Mouse (Mus musculus) E14TG2a.4 (cell line): ENCODE measurements around the gene Bmper.

Source experiments
- H3K27me3 ChIP-seq: 2 replicates; pipeline ENCODE4 v1.6.1; 2014; ENCODE audit warnings: low read length, control low read depth; ENCODE audit not compliant: insufficient read depth
- H3K36me3 ChIP-seq: 2 replicates; pipeline ENCODE4 v1.6.1; 2014; ENCODE audit warnings: low read length, control low read depth; ENCODE audit not compliant: insufficient read depth
- H3K4me1 ChIP-seq: replicated peaks from 2 replicates; pipeline ENCODE4 v1.6.1; 2014; ENCODE audit warnings: low read depth, low read length, control low read depth
- H3K4me3 ChIP-seq: replicated peaks from 2 replicates; pipeline ENCODE4 v1.5.1; 2014; ENCODE audit warnings: mild to moderate bottlenecking, low read length
- H3K9me3 ChIP-seq: 2 replicates; pipeline ENCODE4 v1.6.1; 2014; ENCODE audit warnings: low read length, control low read depth
- CTCF ChIP-seq: conservative IDR thresholded peaks from 2 replicates; pipeline ENCODE4 v1.5.1; 2014; ENCODE audit warnings: low read length
- NANOG ChIP-seq: IDR thresholded peaks from 2 replicates; pipeline ENCODE4 v1.6.1; 2014; ENCODE audit warnings: borderline replicate concordance, low read length, mixed read lengths
- POU5F1 ChIP-seq: IDR thresholded peaks from 2 replicates; pipeline ENCODE4 v1.6.1; 2014; ENCODE audit warnings: low read length, borderline replicate concordance

Gene Bmper

DNA sequence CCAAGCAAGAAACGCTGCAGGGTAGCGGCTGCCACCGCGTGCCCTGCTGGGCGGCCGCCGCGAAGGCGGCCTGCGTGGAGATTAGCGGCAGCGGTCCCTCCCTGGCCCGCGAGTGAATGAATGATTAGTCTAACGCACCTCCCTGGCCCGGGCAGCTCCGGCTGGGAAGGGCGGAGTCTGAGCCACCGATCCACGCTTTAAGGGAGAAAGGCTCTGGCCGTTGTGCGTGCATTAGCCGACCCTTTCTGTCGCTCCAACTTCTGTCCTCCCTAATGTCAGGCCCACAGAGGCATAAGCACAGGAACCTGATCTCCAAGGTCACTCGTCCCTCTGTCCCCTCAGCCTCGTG is 410 bp upstream of the Bmper start:
- no peaks in the 10 kb centered on the region for H3K9me3 ChIP-seq
- TF ChIP-seq NANOG (no peak), POU5F1 (no peak), CTCF (no peak)
- H3K4me3 ChIP-seq: peak overlapping the region; percentile 85
- no peaks in the 10 kb centered on the region for H3K36me3 ChIP-seq
- peaks cover 78% of the 10 kb centered on the region for H3K27me3 ChIP-seq
- H3K4me1 ChIP-seq: peaks cover 5% of the 10 kb centered on the region; the same call in 1 of the 2 replicates

DNA sequence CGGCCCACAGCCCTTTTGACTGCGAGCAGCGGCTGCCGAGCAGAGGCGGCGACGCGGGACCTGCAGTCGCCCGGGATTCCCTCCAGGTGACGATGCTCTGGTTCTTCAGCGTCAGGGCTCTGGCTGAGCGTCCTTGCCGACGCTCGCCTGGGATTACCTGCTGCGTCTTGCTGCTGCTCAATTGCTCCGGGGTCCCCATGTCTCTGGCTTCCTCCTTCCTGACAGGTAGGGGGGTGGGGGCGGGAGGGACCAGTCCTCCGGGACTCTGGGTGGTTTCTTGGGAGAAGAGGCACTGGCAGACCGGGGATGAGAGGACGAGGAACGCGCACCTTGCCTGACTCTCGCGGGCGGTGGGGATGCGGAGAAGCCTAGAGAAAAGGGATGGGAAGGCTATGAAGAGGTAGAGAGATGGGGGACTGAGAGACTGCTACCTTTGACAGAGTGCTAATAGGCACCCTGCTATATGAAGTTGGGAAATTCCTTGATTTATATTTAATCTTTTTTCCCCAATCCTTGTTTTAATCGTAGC is 737 bp downstream of the Bmper start:
- peak overlapping the region; percentile 85 for H3K4me3 ChIP-seq
- H3K36me3 ChIP-seq: no peaks in the 10 kb centered on the region
- TF ChIP-seq CTCF: no peak
- TF ChIP-seq POU5F1: no peak
- TF ChIP-seq NANOG: no peak
- peaks cover 5% of the 10 kb centered on the region; the same call in 1 of the 2 replicates for H3K4me1 ChIP-seq
- H3K27me3 ChIP-seq: peaks cover 82% of the 10 kb centered on the region
- H3K9me3 ChIP-seq: no peaks in the 10 kb centered on the region

DNA sequence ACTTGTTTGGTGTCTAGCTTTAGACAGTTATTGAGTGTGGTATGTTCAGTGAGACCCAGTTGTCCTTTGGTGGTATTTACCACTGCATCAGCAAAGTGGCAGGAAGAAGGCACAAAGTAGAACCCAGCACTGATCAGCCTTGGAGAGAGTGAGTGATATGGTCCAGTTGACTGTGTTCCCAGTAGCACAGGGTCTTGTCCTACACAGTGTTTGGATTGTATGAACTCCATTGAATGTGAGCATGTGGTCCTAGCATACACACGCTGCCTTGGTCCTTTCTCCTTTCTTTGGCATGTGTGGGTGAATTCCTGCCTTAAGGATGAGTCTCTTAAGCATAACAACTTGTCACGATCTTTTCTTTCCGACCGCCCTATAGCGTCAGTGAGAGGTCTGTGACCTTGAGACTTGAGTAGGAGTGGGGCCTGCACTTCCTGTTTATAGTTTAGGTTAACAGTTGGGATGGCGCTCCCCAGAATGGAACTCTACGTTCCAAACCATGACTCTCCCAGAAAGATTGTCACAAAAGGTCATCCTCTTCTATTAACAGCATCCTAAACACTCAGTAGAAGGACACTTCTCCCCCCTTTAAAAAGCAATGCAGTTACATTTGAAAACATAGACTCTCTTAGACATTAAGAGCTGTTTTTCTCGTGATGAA is 10.7 kb downstream of the Bmper start:
- H3K4me1 ChIP-seq: no peaks in the 10 kb centered on the region
- TF ChIP-seq POU5F1 (no peak), NANOG (no peak), CTCF (no peak)
- H3K27me3 ChIP-seq: peaks cover 10% of the 10 kb centered on the region; the same call in 1 of the 2 replicates
- no peaks in the 10 kb centered on the region for H3K9me3 ChIP-seq
- H3K36me3 ChIP-seq: no peaks in the 10 kb centered on the region
- H3K4me3 ChIP-seq: no peak overlapping the region

DNA sequence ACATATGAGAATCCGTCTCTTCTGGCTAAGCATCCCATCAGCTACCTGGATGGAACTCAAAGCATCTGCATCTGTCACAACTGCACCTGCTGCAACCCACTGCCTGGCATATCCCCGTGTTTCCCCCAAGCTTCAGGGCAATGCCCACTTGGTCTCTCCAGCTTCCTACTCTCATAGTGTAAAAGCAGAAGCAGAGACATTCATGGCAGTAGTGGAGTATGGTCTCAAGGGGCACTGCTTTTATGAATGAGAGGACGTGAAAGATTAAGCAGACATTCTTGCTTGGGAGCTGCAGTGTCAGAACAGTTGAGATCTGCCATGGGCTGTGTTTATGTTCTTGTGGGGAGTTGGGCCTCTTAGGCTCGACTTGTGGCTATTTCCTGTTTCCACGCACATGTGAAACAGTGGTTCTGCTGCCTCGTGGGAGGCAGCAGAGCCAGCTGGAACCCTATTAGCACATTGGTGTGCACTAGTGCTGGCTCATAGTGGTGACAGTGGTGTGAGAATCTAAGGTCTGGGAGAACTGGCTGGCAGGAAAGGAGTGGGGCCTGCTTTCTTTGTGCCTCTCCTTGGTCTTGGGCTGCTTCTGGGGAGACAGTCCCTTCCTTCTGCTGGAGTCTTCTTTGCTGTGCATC is 12.6 kb downstream of the Bmper start:
- H3K4me1 ChIP-seq: no peaks in the 10 kb centered on the region
- H3K36me3 ChIP-seq: no peaks in the 10 kb centered on the region
- TF ChIP-seq NANOG (no peak), POU5F1 (no peak), CTCF (no peak)
- peaks cover 10% of the 10 kb centered on the region; the same call in 1 of the 2 replicates for H3K27me3 ChIP-seq
- H3K4me3 ChIP-seq: no peak overlapping the region
- no peaks in the 10 kb centered on the region for H3K9me3 ChIP-seq

DNA sequence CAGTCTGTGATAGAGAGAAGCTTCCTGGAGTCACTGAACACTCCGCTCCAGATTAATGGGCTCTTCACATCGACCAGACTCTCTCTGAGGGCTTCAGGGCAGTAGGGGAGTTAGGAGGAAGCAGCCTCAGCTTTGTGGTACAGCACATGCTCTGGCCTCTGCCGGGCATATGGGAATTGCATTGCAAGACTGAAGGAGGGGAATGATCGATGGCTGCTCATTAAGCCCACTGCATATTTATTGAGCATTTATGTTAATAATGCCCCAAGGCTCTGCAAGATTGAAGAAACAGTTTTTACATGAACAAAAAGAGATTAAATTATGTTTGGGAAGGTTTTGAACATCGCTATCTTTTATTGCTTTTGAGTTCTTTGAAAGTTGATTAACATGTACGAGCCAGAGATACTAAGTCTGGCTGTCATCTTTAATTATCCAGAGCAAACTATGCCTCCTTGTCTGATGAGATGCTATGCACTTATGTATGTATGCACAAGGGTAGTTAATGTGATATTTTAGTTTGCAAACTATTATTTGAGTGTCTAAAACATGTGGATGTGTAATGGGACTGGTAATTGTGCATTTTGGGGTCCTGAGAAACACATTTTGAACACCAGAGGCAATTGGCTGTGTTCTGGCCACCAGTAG is 13.9 kb downstream of the Bmper start:
- H3K4me3 ChIP-seq: no peak overlapping the region
- no peaks in the 10 kb centered on the region for H3K4me1 ChIP-seq
- peaks cover 3% of the 10 kb centered on the region; the same call in 1 of the 2 replicates for H3K27me3 ChIP-seq
- H3K9me3 ChIP-seq: no peaks in the 10 kb centered on the region
- H3K36me3 ChIP-seq: no peaks in the 10 kb centered on the region
- TF ChIP-seq NANOG (no peak), POU5F1 (no peak), CTCF (no peak)

DNA sequence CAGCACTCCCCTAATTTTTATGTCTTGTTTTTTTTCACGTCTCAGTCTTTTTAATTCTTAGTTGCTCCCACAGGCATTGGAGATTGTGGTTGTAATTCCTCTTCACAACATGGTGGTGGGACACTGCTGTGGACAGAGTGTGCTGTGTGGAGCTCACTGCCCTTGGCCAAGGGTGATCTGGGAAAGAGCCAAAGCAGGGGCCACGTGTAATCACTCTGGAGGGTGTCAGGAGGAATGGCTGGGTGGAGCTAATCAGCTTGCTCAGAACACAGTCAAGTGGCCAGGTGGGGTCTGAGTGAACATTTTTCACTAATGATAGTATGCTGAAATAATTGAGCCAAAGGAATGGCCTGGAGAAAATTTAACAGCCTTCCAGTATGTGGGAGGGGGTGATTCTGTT is 16.1 kb downstream of the Bmper start:
- Histone ChIP-seq H3K27me3 (peaks cover 3% of the 10 kb centered on the region; the same call in 1 of the 2 replicates), H3K4me1 (no peaks in the 10 kb centered on the region), H3K9me3 (no peaks in the 10 kb centered on the region), H3K4me3 (no peak overlapping the region), H3K36me3 (no peaks in the 10 kb centered on the region)
- TF ChIP-seq CTCF (no peak), NANOG (no peak), POU5F1 (no peak)

DNA sequence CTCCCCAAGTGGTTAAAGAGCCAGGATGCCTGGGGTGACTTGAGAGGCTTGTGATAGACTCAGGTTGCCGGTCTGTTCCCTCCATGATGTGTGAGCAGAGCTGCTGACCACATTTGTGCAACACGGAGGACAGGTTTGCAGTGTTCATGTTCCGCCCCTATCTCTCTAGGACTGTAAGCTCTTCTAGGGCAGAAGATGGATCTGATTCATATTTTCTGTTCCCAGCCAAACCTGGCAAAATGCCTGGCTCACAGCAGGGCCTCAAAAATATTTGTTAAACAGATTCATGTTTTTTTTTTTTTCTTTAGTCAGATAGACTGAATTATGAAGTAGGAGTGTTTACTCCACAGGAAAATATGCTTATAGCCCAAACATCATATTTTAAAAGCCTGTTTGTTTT is 20.0 kb downstream of the Bmper start:
- Histone ChIP-seq H3K27me3 (peaks cover 6% of the 10 kb centered on the region; the same call in 1 of the 2 replicates), H3K36me3 (no peaks in the 10 kb centered on the region), H3K4me1 (no peaks in the 10 kb centered on the region), H3K9me3 (no peaks in the 10 kb centered on the region), H3K4me3 (no peak overlapping the region)
- TF ChIP-seq POU5F1: no peak
- TF ChIP-seq CTCF: no peak
- TF ChIP-seq NANOG: no peak

DNA sequence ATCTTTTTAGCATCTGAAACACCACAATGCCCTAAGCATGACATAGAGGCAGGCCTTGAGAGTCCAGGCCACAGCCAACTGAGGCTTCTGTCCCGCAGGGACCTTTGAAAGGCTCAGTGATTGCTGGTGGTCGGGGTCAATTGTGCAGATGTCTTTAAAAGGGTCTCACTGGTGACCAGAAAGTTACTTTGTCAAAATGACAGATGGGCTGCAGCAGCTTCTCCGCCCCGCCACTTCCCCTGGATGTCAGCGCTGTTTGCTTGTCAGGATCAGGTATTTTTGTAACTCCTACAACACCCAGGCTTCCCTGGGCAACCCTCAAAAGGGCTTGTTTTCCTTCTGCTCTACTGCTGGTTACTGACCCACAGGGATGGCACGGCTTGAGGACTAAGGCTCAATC is 21.0 kb downstream of the Bmper start:
- TF ChIP-seq CTCF (no peak), NANOG (no peak), POU5F1 (no peak)
- H3K9me3 ChIP-seq: no peaks in the 10 kb centered on the region
- no peaks in the 10 kb centered on the region for H3K4me1 ChIP-seq
- peaks cover 4% of the 10 kb centered on the region; the same call in 1 of the 2 replicates for H3K27me3 ChIP-seq
- H3K4me3 ChIP-seq: no peak overlapping the region
- H3K36me3 ChIP-seq: no peaks in the 10 kb centered on the region

DNA sequence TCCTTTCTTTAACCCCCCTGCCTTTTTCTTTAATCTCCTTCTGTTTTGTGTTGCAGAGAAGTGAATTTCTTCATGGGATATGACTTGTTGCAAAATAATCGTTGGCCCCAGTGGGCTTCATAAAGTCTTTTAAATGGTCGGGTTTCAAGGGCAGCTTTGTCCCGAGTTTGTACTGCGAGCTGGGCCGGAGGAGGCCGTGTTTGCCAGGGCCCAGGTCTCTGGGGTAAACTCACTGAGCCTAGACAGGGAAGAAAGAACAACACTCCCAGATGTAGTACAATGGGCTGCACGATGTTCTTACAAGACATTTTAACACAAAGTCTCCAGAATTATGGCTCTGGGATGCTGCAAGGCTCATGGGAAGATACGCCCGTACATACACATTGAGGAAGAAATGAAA is 23.5 kb downstream of the Bmper start:
- no peak for TF ChIP-seq POU5F1
- no peak for TF ChIP-seq CTCF
- no peak for TF ChIP-seq NANOG
- Histone ChIP-seq H3K4me1 (no peaks in the 10 kb centered on the region), H3K9me3 (no peaks in the 10 kb centered on the region), H3K27me3 (peaks cover 4% of the 10 kb centered on the region; the same call in 1 of the 2 replicates), H3K4me3 (no peak overlapping the region), H3K36me3 (no peaks in the 10 kb centered on the region)
